Mouse (Mus musculus) lung, postnatal 4 days (tissue): ENCODE data around the gene Shroom3.
"Not testable (repeated sequence)": the region's sequence is repeated elsewhere in the genome, so short reads cannot be mapped to it uniquely, and the experiment has no call there.

Experiments used
- DNase-seq, 2 experiments: peaks; one replicate each; pipeline ENCODE4 v3.0.0; 2021

Gene Shroom3

GRCm38 (mm10) chr5:92897766-92898745, 214.8 kb downstream of the Shroom3 start:
- DNase-seq: peak; percentile 84 to 92

DNA sequence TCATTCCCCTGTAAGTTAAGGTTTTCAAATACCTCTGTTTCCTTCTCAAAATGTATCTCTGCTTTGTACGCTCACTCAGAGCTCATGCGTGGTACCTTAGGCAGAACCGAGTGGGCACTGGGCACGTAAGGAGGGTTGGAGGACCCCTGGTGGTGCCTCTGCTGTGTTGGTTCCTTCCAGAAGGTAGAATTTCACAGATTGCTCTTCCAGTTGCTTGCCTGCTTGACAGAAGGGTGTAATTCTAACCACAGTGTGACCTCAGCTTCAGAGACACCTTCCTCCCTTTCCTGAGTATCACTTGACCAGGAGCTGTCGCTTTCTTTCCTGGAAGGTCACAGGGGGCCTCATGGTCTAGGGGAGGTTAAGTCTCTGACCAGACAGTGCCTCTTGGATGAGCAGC, 217.2 kb downstream of the Shroom3 start:
- no peak for DNase-seq

GRCm38 (mm10) chr5:92901870-92902269, 218.6 kb downstream of the Shroom3 start:
- no peak for DNase-seq

DNA sequence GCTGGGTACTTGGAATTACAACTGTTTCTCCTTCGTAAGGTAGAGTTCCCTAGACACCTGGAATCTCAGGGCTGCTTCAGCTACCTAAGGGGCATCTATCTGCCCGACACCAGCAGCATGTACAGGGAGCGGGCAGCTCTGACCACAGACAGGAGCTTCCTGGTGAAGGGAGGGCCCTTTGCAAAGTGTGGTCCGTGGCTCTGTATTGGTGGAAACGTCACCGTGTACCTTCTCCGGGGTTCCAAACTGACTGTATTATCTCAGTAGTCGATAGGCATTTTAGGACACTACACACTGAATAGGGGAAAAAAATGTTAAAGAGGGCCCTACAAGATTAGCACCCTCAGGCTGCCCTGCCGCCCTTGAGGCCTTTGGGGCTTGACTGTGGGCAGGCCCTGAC, 221.9 kb downstream of the Shroom3 start:
- no peak for DNase-seq

GRCm38 (mm10) chr5:92905594-92906008, 222.4 kb downstream of the Shroom3 start:
- DNase-seq: peak; percentile 54 to 77

DNA sequence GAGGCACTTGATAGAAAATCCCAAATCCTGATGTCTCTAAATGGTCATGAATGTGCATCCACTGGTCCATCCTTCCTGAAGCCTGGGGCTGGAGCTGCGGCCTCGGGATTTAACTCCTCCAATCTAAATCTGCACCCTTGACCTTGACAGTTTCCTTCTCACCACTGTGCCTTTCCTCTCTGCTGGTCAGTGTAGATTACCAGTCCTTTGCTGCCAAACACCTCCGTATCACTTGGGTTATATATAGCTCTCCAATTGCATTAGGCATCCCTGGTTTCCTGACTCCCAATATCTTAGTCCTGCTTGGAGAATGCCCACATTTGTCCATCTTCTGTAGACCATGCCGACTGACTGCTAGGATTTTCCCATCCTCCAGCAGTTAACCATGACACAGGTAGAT, 225.0 kb downstream of the Shroom3 start:
- no peak for DNase-seq

DNA sequence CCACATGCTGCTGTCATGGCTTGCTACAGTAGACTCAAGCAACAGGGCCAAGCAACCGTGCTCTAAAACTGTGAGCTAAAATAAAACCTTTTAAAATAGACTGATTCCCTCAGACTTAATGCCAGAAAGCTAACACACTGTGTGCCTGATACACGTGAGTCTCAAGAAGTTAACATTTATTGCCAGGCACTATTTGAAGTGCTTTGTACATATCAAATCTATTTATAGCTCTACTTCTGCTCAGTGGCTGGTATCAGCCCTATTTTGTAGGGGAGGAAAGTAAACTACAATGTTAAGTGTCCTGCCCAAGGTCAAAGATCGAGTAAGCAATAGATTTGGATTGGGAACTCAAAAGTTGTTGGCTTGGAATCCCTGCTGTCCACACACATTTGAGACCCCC, 227.6 kb downstream of the Shroom3 start:
- DNase-seq: no peak

GRCm38 (mm10) chr5:92915421-92915820, 232.2 kb downstream of the Shroom3 start:
- no peak for DNase-seq

DNA sequence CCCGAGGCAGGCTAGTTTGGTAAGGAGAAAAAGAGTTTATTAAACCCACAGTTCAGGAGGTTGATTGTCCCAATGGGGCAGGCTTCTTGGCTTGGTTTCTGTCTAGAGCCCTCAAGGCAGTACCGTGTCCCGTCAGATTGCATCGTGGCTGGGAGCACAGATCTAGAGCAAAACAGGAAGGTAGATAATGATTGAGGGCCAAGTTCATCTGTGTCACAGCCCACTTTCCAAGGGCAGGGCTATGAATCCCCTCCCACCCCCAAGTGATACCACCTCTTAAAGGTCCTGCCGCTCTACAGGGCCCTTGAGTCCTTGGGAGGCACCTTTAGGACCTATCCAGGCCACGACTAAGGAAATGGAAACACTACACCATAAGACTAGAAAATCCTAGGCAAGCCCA, 234.5 kb downstream of the Shroom3 start:
- DNase-seq: no peak

- no peak for DNase-seq
Observed at GRCm38 (mm10) chr5:92918170-92918569, 234.9 kb downstream of the Shroom3 start.

DNA sequence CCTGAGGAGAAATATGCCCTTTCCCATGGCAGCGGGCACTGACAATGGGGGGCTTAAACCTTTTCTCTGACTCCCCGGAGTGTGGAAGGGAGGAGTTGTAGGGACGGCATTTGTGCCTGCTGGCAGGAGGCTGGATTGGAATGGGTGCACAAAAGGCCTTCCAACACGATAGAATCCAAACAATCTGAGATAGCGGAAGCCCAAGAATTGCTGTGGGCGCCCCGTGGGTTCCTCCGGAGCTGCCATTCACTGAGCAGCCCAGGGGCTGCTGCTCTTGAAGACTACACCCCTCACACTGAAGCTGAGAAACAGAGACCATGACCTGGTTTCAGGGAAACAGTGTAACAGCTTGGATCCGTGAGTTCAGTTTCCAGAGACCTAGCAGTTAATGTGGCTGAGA, 235.6 kb downstream of the Shroom3 start:
- DNase-seq: no peak

GRCm38 (mm10) chr5:92919390-92919789, 236.2 kb downstream of the Shroom3 start:
- no peak for DNase-seq

DNA sequence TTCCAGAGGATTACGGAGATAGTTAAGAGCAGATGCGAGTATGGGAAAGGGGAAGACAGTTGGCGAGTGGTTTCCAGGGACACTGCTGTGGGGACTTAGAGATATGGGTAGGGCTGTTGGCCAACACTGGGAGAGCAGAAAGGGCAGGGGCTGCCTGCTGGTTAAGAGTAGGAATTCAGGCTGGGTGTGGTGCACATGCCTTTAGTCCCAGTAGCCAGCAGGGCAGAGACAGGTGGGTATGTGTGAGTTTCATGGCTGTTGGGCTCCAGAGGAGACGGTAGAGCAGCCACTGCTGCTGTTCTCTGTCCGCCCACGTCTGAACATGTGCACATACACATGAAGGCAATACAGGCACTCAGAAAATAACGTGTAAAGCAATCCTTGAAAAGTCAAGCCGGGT, 237.7 kb downstream of the Shroom3 start:
- DNase-seq: no peak

DNA sequence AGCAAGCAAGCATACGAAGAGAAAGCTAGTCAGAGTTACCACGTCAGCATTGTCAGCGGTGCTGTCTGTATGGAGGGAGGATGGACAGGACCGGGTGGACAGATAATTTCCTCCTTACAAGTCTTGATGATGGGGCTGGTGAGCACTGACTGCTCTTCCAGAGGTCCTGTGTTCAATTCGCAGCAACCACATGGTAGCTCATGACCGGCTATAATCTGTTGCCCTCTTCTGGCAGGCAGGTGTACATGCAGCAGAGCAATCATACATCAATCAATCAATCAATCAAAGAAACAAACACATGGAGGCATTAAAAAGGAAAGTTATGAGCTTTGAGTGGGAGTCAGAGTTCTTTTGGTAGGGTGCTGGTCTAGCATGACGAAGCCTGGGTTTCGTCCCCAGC, 238.5 kb downstream of the Shroom3 start:
- DNase-seq: no peak

DNA sequence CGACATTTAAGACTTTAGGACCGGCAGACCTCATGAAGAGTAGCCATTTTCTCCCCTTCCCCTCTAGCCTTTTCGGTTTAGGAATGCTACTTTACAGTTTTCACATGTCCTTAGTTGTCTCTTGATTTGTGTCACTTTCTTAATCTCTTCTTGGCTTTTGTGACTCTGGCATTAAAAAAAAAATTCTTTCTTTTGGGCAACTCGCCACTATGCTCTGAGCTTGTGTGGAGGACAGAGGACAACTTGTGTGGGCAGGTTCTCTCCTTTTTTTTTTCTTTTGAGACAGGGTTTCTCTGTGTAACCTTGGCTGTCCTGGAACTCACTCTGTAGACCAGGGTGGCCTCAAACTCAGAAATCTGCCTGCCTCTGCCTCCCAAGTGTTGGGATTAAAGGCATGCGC, 239.7 kb downstream of the Shroom3 start:
- DNase-seq: not testable (repeated sequence)

GRCm38 (mm10) chr5:92924851-92925477, 241.7 kb downstream of the Shroom3 start:
- DNase-seq: peak; percentile 68 to 73

DNA sequence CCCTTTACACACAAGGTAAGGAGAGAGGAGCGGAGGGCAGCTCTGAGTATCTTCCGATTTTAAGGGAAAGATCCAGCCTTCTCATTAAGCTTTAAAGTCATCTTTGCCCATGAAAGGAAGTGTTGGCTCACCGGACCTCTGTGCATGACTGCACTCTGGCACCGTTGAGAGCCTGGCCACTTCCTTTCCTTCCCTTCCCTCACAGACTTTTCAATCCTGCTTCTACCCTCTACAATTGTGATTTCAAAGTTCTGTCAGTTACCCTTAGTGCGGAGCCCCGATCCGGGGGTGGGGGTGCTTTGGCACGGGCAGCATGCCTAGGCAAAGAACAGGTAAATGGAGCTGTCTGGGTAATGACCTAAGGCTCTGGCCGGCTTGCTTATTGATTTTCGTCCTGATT, 244.4 kb downstream of the Shroom3 start:
- DNase-seq: no peak

GRCm38 (mm10) chr5:92930557-92930956, 247.3 kb downstream of the Shroom3 start:
- DNase-seq: no peak

DNA sequence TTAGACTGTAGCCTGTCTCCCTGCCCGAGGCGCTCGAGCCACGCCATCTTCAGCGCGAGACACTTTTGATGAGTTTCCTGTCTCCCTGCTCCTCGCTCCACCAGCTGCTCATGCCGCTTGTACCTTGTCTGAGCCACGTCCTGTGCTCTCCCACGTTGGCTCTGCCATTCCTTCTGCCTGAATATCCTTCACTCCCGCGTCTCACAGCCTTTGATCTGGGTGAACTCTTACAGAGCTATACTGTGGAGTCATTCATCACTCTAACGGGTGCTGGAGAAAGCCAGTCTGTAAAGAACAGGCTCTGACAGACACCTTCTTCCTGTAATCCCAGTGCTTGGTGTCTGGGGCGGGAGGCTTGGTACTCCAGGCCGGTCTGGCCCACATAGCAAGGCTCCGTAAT, 248.1 kb downstream of the Shroom3 start:
- no peak for DNase-seq

- DNase-seq: peak in 1 of 2 experiments; percentile 64
Observed at GRCm38 (mm10) chr5:92933010-92933409, 249.8 kb downstream of the Shroom3 start.

- no peak for DNase-seq
Observed at GRCm38 (mm10) chr5:92933599-92934217, 250.5 kb downstream of the Shroom3 start.

GRCm38 (mm10) chr5:92934269-92934939, 251.2 kb downstream of the Shroom3 start:
- DNase-seq: no peak

DNA sequence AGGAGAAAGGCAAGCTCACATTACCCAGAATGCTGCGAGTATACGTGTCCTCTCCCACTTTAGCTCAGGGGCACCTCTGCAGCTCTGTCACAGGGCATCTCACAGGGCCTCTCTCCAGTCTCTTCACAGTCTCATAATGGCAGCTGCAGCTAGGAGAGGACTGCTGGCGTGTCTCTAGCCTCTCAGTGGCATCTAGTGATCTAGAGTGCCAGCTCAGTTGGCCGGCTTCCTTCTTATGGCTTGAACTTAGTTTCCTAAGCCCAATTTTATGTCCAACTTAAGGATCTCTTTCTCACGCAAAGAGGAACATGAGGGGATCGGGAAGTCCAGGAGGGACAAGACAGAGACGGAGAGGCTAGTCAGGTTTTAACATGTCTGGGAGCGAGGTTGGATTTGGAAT, 252.6 kb downstream of the Shroom3 start:
- DNase-seq: no peak
